9 mouse cellular contexts compared by ENCODE assay signal in the genomic region with DNA sequence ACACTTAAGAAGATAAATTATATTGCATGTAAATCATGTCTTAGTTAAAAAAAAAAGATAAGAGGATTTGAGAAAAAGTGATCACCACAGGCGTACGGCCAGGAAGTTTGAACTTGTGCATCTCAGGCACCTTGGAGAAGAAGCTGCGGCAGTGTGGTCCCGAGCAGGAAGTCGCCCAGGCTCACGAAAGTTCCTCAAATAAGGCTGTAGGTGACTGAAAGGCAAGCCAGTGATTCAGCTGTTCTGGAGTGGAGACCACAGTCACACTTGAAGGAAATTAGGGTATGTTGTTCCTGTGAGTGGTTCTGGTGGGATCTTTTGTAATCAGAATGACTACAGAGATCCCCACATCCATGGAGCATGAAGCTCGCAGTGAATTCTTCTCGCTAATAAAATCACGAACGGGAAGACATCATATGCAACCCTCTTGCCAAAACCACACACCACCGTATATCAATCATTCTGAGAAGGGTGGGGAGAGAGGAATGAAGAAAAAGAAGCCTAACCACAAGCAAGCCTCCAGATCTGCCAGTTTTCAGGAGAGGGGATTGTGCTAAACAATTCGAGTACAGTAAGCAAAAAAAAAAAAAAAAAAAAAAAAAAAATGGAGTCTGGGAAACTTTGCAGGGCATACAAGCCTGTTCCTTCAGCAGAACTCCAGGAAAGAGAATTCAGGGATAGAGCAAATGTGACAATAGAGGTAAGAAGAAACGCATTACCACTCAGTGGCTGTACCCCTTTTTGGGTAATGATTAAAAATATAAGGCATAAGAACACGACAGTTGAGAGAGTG.
DNase-seq lines count a peak whose midpoint lies in the region; ATAC-seq and TF ChIP-seq lines count a peak whose summit lies in the region.
"Had no signal": no experiment of that assay in that cellular context is flagged by ENCODE, and none has a peak within 500 bp of the region (broad histone marks: within the 10 kb centered on the region; RNA-seq: fewer than 3 reads in every experiment).

No protein-coding gene starts in this region.

- H3K27ac ChIP-seq in lung, embryonic 16.5 days (ENCODE audit: low read length), result no peak overlapping the region

- DNase-seq in lung, adult 2 months, result no peak
- DNase-seq in T-cell, adult 2 months (ENCODE audit: low spot score), result peak; percentile 12
- peak; percentile 28 for DNase-seq in thymus, postnatal 4 days
- DNase-seq in frontal cortex, postnatal 14 days (ENCODE audit: low spot score in 2 of 2), result no peak
- no peak for DNase-seq in gastrocnemius, postnatal 14 days
- DNase-seq: kidney, adult 8-10 months; lung, postnatal 10 days had no signal

- H3K4me3 ChIP-seq in lung, embryonic 16.5 days (ENCODE audit: low read length), result no peak overlapping the region
- no peak overlapping the region for H3K4me3 ChIP-seq in lung, adult 2 months (replicated peaks; ENCODE audit: extremely low read depth, low read depth, low read length)

- no peaks in the 10 kb centered on the region for H3K27me3 ChIP-seq in lung, embryonic 16.5 days (ENCODE audit: control insufficient read depth, insufficient read depth, low read depth, low read length)

- H3K9ac ChIP-seq in lung, embryonic 16.5 days (ENCODE audit: low read length), result no peak overlapping the region

- H3K9me3 ChIP-seq in lung, embryonic 16.5 days (ENCODE audit: control insufficient read depth, low read length), result no peaks in the 10 kb centered on the region

- H3K4me1 ChIP-seq in lung, embryonic 16.5 days (replicated peaks; ENCODE audit: control insufficient read depth, insufficient read depth, low read length), result peaks cover 2% of the 10 kb centered on the region; the same call in 1 of the 2 replicates
- no peaks in the 10 kb centered on the region for H3K4me1 ChIP-seq in lung, adult 2 months (ENCODE audit: control insufficient read depth, insufficient read depth, low read length)

- intact Hi-C loops in gastrocnemius, postnatal 14 days (cut with DNase I; ENCODE audit: low total_unique reads), result no loop called here

- no peak for ATAC-seq in lung, embryonic 16.5 days (ENCODE audit: low read depth)
- ATAC-seq in megakaryocyte, adult 5-6 weeks (ENCODE audit: poor library complexity, severe bottlenecking), result peak; percentile 84

- TF ChIP-seq CTCF in lung, adult 2 months (IDR thresholded peaks at IDR 0.05; ENCODE audit: insufficient read depth, low read length), result no peak

- H3K36me3 ChIP-seq in lung, embryonic 16.5 days (ENCODE audit: control insufficient read depth, insufficient read depth, low read length), result no peaks in the 10 kb centered on the region

- H3K4me2 ChIP-seq in lung, embryonic 16.5 days (ENCODE audit: low read depth, low read length), result peak overlapping the region; percentile 18; the same call in 1 of the 2 replicates

- 42% methylated on average over 14 of the region's 14 CpGs for WGBS in lung, embryonic 16.5 days
- 39% methylated on average over 14 of the region's 14 CpGs for WGBS in lung, adult 2 months

- no peak for TF ChIP-seq POLR2A in lung, adult 2 months (IDR thresholded peaks at IDR 0.05; ENCODE audit: borderline replicate concordance, extremely low read depth, low read depth, low read length)

Comparison
In these comparisons a context has a peak if more than half of its experiments do, and no peak if none do; other contexts are left out.
1. DNase-seq: peak in T-cell, adult 2 months (single experiment) and thymus, postnatal 4 days (single experiment); none in lung, adult 2 months (single experiment), frontal cortex, postnatal 14 days (0 of 2) and gastrocnemius, postnatal 14 days (single experiment).